Mouse (Mus musculus): ENCODE measurements around the gene Egfl8.

The Egfl8 gene

DNA sequence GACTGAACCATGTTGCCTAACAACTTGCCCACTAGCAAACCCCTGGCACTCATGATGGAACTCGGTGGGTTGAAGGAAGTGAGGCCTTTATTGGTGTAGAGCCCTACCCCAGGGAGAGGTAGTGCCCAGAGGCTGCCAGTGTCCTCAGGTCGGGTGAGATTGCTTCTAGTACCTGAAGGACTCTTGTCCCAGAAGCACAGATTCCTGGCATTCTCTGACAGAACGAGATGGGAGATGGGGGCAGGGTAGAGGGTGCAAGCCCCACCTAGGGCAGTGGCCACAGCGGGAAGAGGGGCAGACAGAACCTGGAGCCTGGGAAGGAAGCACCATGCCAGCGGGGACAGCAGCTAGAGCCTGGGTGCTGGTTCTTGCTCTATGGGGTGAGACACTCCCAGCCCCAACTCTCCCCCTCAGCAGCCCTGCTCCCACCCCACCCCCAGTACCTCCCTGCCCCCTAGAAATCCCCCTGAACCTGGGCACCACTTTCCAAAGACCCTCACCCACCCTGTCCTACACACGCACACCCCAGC is 18.1 kb downstream of the Egfl8 start, which contains the start of gene Ager:
Gene Ager, plus strand, starts transcription at position 297 of the 530 bp plus-strand sequence.
- in situ Hi-C loops (cut with MboI): loop anchor here (25.0 kb wide), 1 partner anchor 410 kb away; the partner anchor contains the start of genes Psmb8, Psmb9 and Tap1

DNA sequence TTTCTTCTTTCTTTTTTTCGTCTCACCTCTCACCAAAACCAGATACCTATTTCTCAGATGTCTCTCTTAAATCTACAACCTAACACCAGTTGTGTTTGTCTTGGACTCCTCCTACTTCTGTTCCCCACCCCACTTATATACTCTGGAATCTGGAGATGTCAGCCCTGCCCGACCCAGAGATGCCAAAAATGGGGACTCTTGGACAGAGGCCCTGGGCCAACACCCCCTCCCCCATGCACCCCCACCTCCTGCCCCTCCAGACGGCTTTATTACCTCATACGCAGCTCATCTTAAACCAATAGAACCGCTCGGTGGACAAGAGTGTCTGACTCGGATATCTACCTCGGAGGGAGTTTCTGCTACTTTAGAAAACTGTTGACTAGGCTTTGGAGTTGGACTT is 19.7 kb downstream of the Egfl8 start:
- in situ Hi-C loops (cut with MboI): loop anchor here (25.0 kb wide), 1 partner anchor 409 kb away; the partner anchor contains the start of genes Psmb8, Psmb9 and Tap1

DNA sequence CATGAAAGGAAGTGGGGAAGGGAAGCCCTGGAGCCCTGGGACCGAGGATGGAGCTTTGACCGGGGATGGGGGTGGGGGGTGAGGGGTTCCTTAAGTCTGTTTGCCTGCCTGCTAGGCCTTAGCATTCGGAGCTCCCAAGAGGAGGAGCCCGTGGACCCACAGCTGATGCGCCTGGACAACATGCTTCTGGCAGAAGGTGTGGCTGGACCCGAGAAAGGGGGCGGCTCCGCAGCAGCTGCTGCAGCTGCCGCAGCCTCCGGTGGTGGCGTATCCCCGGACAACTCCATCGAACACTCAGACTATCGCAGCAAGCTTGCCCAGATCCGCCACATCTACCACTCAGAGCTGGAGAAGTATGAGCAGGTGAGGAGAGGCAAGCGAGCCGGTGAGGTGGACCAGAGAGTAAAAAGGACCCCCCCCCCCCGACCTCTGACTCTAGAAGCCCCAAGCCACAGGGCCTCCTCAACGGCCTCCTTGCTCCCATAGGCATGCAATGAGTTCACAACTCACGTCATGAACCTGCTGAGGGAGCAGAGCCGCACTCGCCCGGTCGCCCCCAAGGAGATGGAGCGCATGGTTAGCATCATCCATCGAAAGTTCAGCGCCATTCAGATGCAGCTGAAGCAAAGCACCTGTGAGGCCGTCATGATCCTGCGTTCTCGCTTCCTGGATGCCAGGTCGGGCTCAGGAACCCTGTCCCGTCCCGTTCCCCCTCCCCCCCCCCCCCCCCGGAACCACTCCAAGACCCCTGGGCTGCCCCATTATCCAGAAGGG is 21.8 kb downstream of the Egfl8 start:
- in situ Hi-C loops (cut with MboI): loop anchor here (25.0 kb wide), 1 partner anchor 407 kb away; the partner anchor contains the start of genes Psmb8, Psmb9 and Tap1

DNA sequence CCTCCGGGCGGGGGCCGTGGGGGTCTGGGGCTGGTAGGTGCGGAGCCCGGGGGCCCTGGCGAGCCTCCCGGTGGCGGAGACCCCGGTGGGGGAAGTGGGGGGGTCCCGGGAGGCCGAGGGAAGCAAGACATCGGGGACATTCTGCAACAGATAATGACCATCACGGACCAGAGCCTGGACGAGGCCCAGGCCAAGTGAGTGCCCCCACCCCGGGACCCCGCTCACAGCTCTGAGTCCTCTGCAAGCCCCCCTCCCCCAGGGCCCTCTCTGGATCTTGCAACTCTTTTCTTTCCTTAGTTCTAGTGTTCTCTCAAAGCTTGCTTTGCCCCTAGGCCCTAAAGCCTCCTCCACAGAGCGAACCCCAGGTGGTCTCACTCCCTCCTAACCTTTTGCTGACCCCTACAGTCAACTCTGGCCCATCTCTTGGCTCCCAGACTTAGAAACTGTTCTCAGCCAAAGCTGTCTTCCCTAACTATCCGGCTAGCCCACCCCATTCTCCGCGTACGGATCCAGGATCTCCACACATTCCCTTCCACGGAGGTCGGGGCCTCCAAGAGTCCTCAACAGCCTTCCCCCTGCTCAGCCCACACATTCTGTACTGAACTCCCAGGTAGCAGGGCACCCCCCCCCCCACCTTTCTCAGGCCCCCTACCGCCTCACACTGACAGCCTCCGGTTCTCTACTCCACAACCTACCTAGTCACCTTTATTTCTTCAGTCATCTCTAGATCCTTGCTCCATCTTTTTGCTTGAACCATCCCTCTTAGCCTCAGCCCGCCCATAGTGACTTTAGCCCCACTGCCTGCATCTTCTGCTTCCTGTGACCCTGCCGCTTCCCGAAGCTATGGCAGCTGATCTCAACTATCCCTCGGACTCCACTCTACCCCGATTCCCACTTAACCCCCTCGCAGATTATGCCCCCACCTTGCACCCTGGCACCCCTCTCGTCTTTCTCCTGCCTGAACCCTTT is 22.9 kb downstream of the Egfl8 start:
- in situ Hi-C loops (cut with MboI): loop anchor here (25.0 kb wide), 1 partner anchor 406 kb away; the partner anchor contains the start of genes Psmb8, Psmb9 and Tap1

DNA sequence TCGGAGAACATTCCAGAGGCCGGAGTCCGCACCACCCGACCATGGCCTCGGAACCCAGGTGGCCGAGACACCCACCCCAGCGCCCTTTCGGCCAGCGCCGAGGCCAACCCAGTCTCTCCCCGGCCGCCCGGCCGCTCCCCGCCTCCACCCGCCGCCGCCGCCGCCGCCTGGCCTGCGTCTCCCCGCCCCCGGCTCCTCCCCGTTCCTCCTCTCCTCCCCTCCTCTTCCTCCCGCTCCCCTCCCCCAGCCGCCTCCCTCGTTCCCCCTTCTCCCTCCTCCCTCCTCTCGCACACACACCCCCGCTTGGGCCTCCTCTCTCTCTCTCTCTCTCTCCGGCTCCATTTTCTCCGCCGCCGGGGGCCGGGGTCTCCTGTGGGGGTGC is 23.8 kb downstream of the Egfl8 start:
- in situ Hi-C loops (cut with MboI): loop anchor here (25.0 kb wide), 1 partner anchor 405 kb away; the partner anchor contains the start of genes Psmb8, Psmb9 and Tap1

DNA sequence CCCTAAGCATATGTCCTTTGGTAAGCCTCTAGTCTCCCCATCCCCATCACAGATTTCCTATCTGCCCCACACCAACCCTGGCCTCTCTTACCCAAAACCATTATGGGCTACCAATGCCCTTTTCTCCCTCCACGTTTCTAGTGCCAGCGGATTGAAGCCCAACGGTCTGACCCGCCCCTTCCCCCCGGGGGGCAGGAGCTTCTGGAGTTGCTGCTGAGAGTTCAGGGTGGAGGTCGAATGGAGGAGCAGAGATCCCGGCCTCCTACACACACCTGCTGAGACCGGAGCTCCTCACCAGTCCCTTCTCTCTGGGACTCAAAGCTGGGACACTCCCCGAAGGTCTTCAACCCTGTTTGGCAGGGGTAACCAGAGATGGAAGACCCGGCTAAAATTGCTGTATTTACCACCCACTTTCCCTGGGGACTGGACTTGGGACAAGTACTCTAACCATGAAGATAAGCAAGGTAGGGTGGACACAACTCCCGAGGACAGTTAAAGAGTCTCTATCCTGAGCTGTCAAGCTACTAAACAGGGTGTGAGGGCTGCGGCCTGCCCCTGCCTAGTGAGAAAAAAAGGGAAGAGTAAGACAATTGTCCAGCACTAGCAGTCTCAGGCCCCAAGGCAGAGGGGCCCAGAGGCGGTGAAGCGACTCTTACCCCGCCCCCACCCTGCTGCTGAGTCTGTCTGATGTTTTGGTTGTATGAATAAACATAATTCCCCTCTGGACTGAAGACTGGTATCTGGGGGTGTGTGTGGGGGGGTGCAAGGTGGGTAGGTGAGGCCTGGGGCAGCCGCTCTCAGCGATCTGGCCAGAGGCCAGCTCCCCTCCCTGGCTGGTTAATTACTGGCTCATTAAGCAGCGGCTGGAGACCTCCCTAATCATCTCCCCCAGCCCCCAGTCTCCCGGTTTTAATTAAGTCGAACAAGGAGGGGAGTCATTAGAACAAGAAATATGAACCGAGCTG is 24.5 kb downstream of the Egfl8 start, which contains the start of gene Pbx2:
Gene Pbx2, plus strand, starts transcription at position 238 of the 965 bp plus-strand sequence.
- in situ Hi-C loops (cut with MboI): loop anchor here (25.0 kb wide), 1 partner anchor 404 kb away; the partner anchor contains the start of genes Psmb8, Psmb9 and Tap1

DNA sequence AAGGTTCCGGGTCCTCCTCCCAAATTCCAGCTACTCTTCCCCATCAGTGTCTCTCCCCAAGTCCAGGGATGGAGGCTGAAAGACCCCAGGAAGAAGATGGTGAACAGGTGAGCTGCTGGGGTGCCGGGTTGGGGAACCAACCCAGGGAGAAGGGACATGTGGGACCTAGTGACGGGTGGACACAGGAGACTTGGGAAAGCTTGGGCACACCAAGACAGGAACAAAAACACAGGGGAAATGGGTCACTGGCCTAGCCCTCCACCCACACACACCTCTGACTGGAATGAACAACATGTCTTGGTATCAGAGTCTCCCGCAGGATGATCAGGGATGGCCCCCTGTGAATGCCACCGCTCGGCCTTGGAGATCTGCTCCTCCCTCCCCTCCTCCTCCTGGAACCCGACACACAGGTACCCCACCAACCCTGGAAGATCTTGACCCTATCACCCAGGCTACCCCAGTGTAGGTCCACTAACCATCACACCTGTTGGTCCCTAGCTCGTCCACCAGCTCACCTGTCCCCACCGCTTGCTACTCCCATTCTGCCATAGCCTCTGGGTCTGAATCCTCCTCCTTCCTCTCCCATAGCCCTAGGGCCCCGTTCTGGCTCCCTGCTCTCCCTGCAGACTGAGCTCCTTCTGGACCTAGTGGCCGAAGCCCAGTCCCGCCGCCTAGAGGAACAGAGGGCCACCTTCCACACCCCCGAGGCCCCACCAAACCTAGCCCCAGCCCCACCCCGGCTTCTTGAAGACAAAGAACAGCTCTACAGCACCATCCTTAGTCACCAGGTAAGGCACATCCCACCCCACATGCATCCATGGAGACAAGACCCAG is 25.4 kb downstream of the Egfl8 start:
- in situ Hi-C loops (cut with MboI): loop anchor here (25.0 kb wide), 1 partner anchor 403 kb away; the partner anchor contains the start of genes Psmb8, Psmb9 and Tap1

DNA sequence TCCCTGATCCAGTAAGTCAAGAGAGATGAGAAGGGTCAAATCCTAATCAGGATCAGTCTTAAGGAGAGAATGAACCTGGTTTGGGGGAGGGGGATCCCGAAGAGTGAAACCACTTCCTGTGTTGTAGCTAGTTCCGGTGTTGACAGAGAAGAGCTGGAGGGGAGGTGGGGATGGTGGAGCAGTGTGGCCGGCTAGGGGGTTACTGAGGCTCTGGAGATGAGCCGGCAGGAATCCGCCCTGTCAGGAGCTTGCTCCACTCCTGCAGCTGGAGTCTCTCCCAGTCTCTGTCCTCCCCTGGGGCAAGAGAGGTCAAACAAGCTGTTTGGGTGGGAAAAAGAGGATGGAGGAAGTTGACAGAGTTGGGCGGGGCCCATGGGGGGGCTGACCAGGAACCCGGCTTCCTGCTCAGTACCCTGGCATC is 26.1 kb downstream of the Egfl8 start, which contains the start of gene Gpsm3:
Gene Gpsm3, plus strand, starts transcription at position 126 of the 421 bp plus-strand sequence.
- in situ Hi-C loops (cut with MboI): loop anchor here (25.0 kb wide), 1 partner anchor 402 kb away; the partner anchor contains the start of genes Psmb8, Psmb9 and Tap1

DNA sequence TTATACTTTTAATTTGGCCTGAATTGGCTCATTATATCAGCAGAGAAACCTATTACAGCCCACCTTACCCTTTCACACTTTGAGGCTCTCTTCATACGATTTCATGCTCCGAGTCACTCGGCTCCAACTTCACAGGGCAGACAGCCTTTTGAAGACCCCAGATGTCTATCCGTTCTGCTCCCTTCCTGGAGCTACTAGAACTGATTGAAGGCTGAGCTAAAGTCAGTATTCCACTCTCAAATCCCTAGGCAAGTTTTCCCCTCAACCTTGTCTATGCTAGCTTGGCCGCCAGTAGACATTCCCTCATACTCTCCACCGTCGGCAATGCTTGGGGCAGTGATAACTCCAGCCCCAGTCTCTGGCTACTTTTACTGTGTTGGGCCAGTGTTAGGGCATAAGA is 26.6 kb downstream of the Egfl8 start:
- in situ Hi-C loops (cut with MboI): loop anchor here (25.0 kb wide), 1 partner anchor 402 kb away; the partner anchor contains the start of genes Psmb8, Psmb9 and Tap1

DNA sequence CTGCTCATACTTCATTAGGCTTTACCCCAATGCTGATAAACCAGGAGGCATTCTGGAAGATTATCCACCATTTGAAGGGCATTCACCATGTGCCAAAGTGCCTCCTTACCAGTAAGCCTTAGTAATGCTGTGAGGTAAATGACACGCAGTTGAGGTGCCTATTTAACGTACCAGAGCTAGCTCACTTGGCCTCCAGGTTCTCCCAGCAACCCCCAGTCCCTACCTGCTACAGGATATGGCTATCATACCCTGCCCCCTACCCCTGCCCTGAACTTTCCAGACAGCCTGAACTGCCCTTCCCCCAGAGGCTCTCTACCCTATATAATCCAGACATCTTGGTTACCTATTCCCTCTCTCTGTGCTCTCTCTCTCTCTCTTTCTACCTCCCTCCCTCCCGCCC is 27.0 kb downstream of the Egfl8 start:
- in situ Hi-C loops (cut with MboI): loop anchor here (25.0 kb wide), 1 partner anchor 401 kb away; the partner anchor contains the start of genes Psmb8, Psmb9 and Tap1

DNA sequence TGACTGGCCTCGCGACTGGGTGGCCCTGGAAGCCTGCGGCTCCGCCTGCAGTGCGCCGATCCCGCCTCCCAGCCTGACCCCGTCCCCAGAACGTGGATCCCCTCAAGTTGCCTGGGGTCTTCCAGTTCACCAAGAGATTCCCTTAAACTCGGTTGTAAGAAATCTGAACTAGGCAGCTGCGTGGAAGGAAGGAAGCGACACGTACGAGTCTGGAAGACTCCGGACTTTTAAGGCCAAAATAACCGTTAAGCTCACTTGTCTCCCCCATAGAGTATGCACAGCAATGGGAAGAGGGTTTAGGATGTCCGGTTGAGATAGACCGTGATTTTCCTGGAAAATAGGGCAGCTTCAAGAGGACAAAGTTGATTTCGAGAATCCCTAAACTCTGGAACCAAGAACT is 28.0 kb downstream of the Egfl8 start:
- in situ Hi-C loops (cut with MboI): loop anchor here (25.0 kb wide), 1 partner anchor 401 kb away; the partner anchor contains the start of genes Psmb8, Psmb9 and Tap1

DNA sequence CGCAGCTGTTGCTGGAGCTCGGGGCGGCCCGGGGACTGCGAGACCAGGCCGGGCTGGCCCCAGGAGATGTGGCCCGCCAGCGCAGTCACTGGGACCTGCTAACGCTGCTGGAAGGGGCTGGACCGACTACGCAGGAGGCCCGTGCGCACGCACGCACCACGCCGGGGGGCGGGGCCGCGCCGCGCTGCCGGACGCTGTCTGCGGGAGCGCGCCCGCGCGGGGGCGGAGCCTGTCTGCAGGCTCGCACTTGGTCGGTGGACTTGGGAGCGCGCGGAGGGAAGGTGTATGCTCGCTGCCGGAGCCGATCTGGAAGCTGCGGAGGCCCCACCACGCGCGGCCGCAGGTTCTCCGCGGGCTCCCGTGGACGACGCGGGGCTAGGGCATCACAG is 28.4 kb downstream of the Egfl8 start:
- in situ Hi-C loops (cut with MboI): loop anchor here (25.0 kb wide), 1 partner anchor 400 kb away; the partner anchor contains the start of genes Psmb8, Psmb9 and Tap1

DNA sequence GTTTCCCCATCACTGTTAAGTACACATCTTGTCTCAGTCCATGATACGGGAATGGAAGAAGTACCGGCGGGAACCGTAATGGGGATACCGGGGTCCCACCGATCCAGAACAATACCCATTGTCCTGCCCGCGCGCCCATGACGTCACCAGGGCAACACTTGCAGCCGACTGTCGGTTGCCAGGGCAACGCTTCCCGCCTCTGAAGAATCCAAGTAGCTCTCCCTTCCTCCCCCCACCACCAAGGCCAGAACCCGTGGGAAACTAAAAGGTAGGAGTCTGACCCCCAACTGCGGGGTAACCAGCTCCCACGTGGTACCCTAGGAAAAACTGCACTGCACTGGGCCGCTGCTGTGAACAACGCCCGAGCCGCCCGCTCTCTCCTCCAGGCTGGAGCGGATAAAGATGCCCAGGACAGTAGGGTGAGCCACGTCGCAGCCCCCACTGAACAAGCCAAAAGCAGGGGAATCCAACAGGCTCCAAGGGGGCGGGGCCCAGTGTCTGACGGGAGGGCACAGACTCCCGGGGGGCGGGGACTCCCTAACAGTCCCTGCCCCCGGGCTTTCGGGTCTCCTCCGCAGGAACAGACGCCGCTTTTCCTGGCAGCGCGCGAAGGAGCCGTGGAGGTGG is 28.9 kb downstream of the Egfl8 start:
- in situ Hi-C loops (cut with MboI): loop anchor here (25.0 kb wide), 1 partner anchor 400 kb away; the partner anchor contains the start of genes Psmb8, Psmb9 and Tap1

DNA sequence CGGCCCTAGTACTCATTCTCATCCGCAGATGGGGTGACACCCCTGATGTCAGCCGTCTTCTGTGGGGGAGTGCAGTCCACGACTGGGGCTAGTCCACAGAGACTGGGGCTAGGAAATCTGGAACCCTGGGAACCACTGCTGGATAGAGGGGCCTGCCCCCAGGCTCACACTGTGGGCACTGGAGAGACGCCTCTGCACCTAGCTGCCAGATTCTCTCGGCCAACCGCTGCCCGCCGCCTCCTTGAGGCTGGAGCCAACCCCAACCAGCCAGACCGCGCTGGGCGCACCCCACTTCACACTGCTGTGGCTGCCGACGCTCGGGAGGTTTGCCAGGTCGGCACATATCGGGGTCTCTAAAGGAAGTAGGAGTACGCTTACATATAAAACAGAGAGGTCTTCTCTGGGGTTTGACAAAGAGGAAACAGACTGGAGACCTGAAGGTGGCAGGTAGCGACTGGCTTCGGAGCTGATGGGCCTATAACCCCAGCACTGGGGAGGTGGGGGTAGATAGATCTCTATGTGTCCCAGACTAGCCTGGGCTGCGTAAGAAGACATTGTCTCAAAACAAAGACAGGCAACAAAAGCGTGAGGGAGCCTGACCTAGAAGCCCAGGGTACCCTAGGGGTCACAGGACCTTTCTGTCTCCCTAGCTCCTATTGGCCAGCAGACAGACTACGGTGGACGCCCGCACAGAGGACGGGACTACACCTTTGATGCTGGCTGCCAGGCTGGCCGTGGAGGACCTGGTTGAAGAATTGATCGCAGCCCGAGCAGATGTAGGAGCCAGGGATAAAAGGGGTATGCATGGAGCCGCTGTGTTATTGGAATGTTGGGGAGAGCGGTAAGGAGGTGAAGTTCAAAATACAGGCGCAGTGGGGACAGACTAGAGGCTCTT is 29.6 kb downstream of the Egfl8 start:
- in situ Hi-C loops (cut with MboI): loop anchor here (25.0 kb wide), 1 partner anchor 399 kb away; the partner anchor contains the start of genes Psmb8, Psmb9 and Tap1

DNA sequence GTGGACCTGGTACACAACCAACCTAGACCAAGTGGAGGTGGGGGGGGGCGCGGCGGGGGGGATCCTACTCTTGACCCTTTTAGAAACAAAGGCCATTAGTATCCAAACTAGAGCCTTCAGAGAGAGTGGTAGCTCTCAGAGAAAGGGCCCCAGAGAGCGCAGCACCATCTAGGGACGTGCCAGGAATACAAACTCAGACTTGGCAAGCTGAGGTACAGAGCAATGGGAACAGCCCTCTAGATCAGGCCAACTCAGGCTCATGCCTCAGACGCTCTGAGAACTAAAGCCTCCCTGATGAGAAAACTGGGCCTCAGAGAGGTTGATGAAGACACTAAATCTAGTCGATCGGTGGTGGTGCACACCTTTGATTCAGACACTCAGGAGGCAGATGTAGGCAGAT is 30.6 kb downstream of the Egfl8 start:
- in situ Hi-C loops (cut with MboI): loop anchor here (25.0 kb wide), 1 partner anchor 398 kb away; the partner anchor contains the start of genes Psmb8, Psmb9 and Tap1

DNA sequence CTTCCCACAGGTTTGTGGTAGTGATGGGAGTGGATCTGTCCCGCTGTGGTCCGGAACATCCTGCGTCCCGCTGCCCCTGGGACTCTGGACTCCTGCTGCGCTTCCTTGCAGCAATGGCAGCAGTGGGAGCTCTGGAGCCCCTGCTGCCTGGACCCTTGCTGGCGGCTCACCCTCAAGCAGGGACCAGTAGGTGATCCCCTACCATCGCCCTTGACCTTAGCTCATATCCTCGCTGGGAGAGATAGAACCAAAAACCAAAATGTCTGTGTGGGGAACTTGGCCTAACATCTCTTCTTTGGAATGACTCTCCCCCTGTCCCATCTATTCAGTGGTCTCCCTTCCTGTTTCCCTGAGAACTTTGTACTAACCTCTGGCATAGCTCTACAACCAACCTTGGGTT is 32.0 kb downstream of the Egfl8 start:
- in situ Hi-C loops (cut with MboI): loop anchor here (25.0 kb wide), 1 partner anchor 397 kb away; the partner anchor contains the start of genes Psmb8, Psmb9 and Tap1

DNA sequence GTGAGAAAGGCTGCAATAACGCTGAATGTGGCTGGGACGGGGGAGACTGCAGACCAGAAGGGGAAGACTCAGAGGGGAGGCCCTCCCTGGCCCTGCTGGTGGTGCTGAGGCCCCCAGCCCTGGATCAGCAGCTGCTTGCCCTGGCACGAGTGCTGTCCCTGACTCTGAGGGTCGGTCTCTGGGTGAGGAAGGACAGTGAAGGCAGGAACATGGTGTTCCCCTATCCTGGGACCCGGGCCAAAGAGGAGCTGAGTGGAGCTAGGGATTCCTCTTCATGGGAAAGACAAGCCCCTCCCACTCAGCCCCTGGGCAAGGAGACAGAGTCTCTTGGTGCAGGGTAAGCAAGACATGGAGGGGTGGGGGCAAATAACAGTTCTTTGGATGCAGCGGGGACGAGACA is 32.4 kb downstream of the Egfl8 start:
- in situ Hi-C loops (cut with MboI): loop anchor here (25.0 kb wide), 1 partner anchor 396 kb away; the partner anchor contains the start of genes Psmb8, Psmb9 and Tap1
